Mouse (Mus musculus): Measurements from ENCODE around the gene Nadk2.

Nadk2 gene

GRCm38 (mm10) chr15:9087895-9088682 is 17.0 kb downstream of the Nadk2 start:
- no peak for DNase-seq (ENCODE audit: low spot score in 2 of 2)

GRCm38 (mm10) chr15:9088683-9089072 is 17.6 kb downstream of the Nadk2 start:
- peak in 1 of 2 experiments; percentile 1 for DNase-seq (ENCODE audit: low spot score in 2 of 2)

GRCm38 (mm10) chr15:9089136-9089720 is 18.2 kb downstream of the Nadk2 start:
- DNase-seq (ENCODE audit: low spot score in 2 of 2) = no peak

- no peak for DNase-seq (ENCODE audit: low spot score in 2 of 2)
These were observed 19.6 kb downstream of the Nadk2 start for GRCm38 (mm10) chr15:9090662-9091061.

- DNase-seq (ENCODE audit: low spot score in 2 of 2) = no peak
These were observed 22.7 kb downstream of the Nadk2 start for GRCm38 (mm10) chr15:9093598-9094365.

- peak in 1 of 2 experiments; percentile 53 for DNase-seq (ENCODE audit: low spot score in 2 of 2)
These were observed 23.3 kb downstream of the Nadk2 start for GRCm38 (mm10) chr15:9094366-9094750.

- DNase-seq (ENCODE audit: low spot score in 2 of 2) = no peak
These were observed 25.8 kb downstream of the Nadk2 start for GRCm38 (mm10) chr15:9096865-9097264.

- DNase-seq (ENCODE audit: low spot score in 2 of 2) = no peak
These were observed 29.5 kb downstream of the Nadk2 start for GRCm38 (mm10) chr15:9100446-9101077.

GRCm38 (mm10) chr15:9106303-9107074 is 35.4 kb downstream of the Nadk2 start:
- DNase-seq (ENCODE audit: low spot score in 2 of 2) = no peak

GRCm38 (mm10) chr15:9110526-9111347 is 39.7 kb downstream of the Nadk2 start:
- no peak for DNase-seq (ENCODE audit: low spot score in 2 of 2)

- no peak for DNase-seq (ENCODE audit: low spot score in 2 of 2)
These were observed 40.6 kb downstream of the Nadk2 start for GRCm38 (mm10) chr15:9111648-9112047.

- DNase-seq (ENCODE audit: low spot score in 2 of 2) = no peak
These were observed 42.5 kb downstream of the Nadk2 start for GRCm38 (mm10) chr15:9113556-9113955.

- DNase-seq (ENCODE audit: low spot score in 2 of 2) = no peak
These were observed 43.1 kb downstream of the Nadk2 start for GRCm38 (mm10) chr15:9114131-9114530.

- DNase-seq (ENCODE audit: low spot score in 2 of 2) = no peak
These were observed 43.5 kb downstream of the Nadk2 start for GRCm38 (mm10) chr15:9114599-9114998.

GRCm38 (mm10) chr15:9118852-9119251 is 47.8 kb downstream of the Nadk2 start:
- no peak for DNase-seq (ENCODE audit: low spot score in 2 of 2)

- peak in 1 of 2 experiments; percentile 55 for DNase-seq (ENCODE audit: low spot score in 2 of 2)
These were observed 49.0 kb downstream of the Nadk2 start for GRCm38 (mm10) chr15:9120081-9120480.

- DNase-seq (ENCODE audit: low spot score in 2 of 2) = no peak
These were observed 51.9 kb downstream of the Nadk2 start for GRCm38 (mm10) chr15:9122989-9123388.

- no peak for DNase-seq (ENCODE audit: low spot score in 2 of 2)
These were observed 53.8 kb downstream of the Nadk2 start for GRCm38 (mm10) chr15:9124856-9125255.

- no peak for DNase-seq (ENCODE audit: low spot score in 2 of 2)
These were observed 56.2 kb downstream of the Nadk2 start for GRCm38 (mm10) chr15:9127051-9127791.
